32 mouse cellular contexts compared by ENCODE assay signal in genomic region chr9:110748451-110748850, GRCm38 (mm10). TPM values are rescaled to one million over a fixed set of nuclear protein-coding genes. Genes with fewer than 3 reads are reported as not detected.
DNase-seq lines count a peak whose midpoint lies in the region; ATAC-seq lines count a peak whose summit lies in the region.
"Had no signal": no experiment of that assay in that cellular context is flagged by ENCODE, and none has a peak within 500 bp of the region (broad histone marks: within the 10 kb centered on the region; RNA-seq: fewer than 3 reads in every experiment).

No protein-coding gene starts in this region.

- no peaks in the 10 kb centered on the region for H3K36me3 ChIP-seq in embryonic facial prominence, embryonic 10.5 days (replicated peaks)
- H3K36me3 ChIP-seq in kidney, embryonic 15.5 days = no peaks in the 10 kb centered on the region
- H3K36me3 ChIP-seq in forebrain, embryonic 14.5 days (ENCODE audit: control insufficient read depth, insufficient read depth, low read length) = no peaks in the 10 kb centered on the region
- H3K36me3 ChIP-seq: embryonic facial prominence, embryonic 12.5 days; forebrain, embryonic 12.5 days; hindbrain, embryonic 10.5 days; intestine, embryonic 15.5 days; liver, embryonic 12.5 days; midbrain, embryonic 15.5 days; neural tube, embryonic 12.5 days had no signal

- intact Hi-C loops in left cerebral cortex, postnatal 4 days (cut with DNase I) = no loop called here

- ATAC-seq in kidney, embryonic 15.5 days (replicated peaks; ENCODE audit: low FRiP score) = peak; percentile 50; the same call in 1 of the 2 replicates
- ATAC-seq in forebrain, embryonic 14.5 days = no peak
- ATAC-seq: hindbrain, embryonic 16.5 days; intestine, embryonic 15.5 days; liver, embryonic 12.5 days; midbrain, embryonic 15.5 days had no signal

- no peaks in the 10 kb centered on the region for H3K9me3 ChIP-seq in embryonic facial prominence, embryonic 10.5 days
- H3K9me3 ChIP-seq in kidney, embryonic 15.5 days (replicated peaks) = no peaks in the 10 kb centered on the region
- H3K9me3 ChIP-seq in forebrain, embryonic 14.5 days (replicated peaks; ENCODE audit: control insufficient read depth, low read length) = no peaks in the 10 kb centered on the region
- H3K9me3 ChIP-seq: embryonic facial prominence, embryonic 12.5 days; forebrain, embryonic 12.5 days; hindbrain, embryonic 10.5 days; intestine, embryonic 15.5 days; liver, embryonic 12.5 days; megakaryocyte, embryonic 14.5 days; midbrain, embryonic 15.5 days; neural tube, embryonic 12.5 days had no signal

- peaks cover 77% of the 10 kb centered on the region for H3K27me3 ChIP-seq in embryonic facial prominence, embryonic 10.5 days (replicated peaks; ENCODE audit: low read depth, poor library complexity, severe bottlenecking)
- peaks cover 14% of the 10 kb centered on the region for H3K27me3 ChIP-seq in kidney, embryonic 15.5 days
- peaks cover 18% of the 10 kb centered on the region; the same call in 1 of the 2 replicates for H3K27me3 ChIP-seq in forebrain, embryonic 14.5 days (replicated peaks; ENCODE audit: control insufficient read depth, insufficient read depth, low read length)

- no peak overlapping the region for H3K4me2 ChIP-seq in kidney, embryonic 15.5 days
- H3K4me2 ChIP-seq in forebrain, embryonic 14.5 days (ENCODE audit: low read length) = no peak overlapping the region
- H3K4me2 ChIP-seq: embryonic facial prominence, embryonic 12.5 days; forebrain, embryonic 12.5 days; intestine, embryonic 15.5 days; liver, embryonic 12.5 days; midbrain, embryonic 15.5 days; neural tube, embryonic 12.5 days had no signal

- H3K4me3 ChIP-seq in embryonic facial prominence, embryonic 10.5 days = no peak overlapping the region
- H3K4me3 ChIP-seq in kidney, embryonic 15.5 days (replicated peaks) = no peak overlapping the region
- no peak overlapping the region for H3K4me3 ChIP-seq in forebrain, embryonic 14.5 days (ENCODE audit: low read depth, low read length)
- H3K4me3 ChIP-seq: embryonic facial prominence, embryonic 12.5 days; erythroblast, embryonic 14.5 days; forebrain, embryonic 12.5 days; gastrocnemius, adult 2 months; hindbrain, embryonic 10.5 days; intestine, embryonic 15.5 days; liver, embryonic 12.5 days; megakaryocyte, embryonic 14.5 days; midbrain, embryonic 15.5 days; neural tube, embryonic 12.5 days had no signal

- DNase-seq in embryonic facial prominence, embryonic 10.5 days (ENCODE audit: low spot score) = no peak
- peak; percentile 91 for DNase-seq in kidney, adult 11 months
- peak; percentile 78 to 89 for DNase-seq in kidney, postnatal 36 days
- no peak for DNase-seq in adrenal gland, postnatal 4 days (ENCODE audit: low spot score in 2 of 2)
- no peak for DNase-seq in left cerebral cortex, postnatal 4 days
- no peak for DNase-seq in forebrain, embryonic 14.5 days (ENCODE audit: low spot score)
- DNase-seq in layer of hippocampus, postnatal 36 days = no peak
- DNase-seq: adrenal gland, postnatal 14 days; cerebellum, adult 11 months; cerebellum, adult 9-11 months; gastrocnemius, adult 2 months; heart, postnatal 10 days; lung, adult 2 months; retina, postnatal 1 day had no signal

- H3K9ac ChIP-seq in kidney, embryonic 15.5 days = no peak overlapping the region
- no peak overlapping the region for H3K9ac ChIP-seq in forebrain, embryonic 14.5 days (ENCODE audit: low read length)
- H3K9ac ChIP-seq: embryonic facial prominence, embryonic 12.5 days; forebrain, embryonic 12.5 days; intestine, embryonic 15.5 days; liver, embryonic 12.5 days; midbrain, embryonic 15.5 days; neural tube, embryonic 12.5 days had no signal

- WGBS in embryonic facial prominence, embryonic 10.5 days = 73% methylated on average over 2 of the region's 2 CpGs
- WGBS in kidney, embryonic 15.5 days = 64% methylated on average over 2 of the region's 2 CpGs
- 75% methylated on average over 2 of the region's 2 CpGs for WGBS in forebrain, embryonic 14.5 days

- H3K4me1 ChIP-seq in embryonic facial prominence, embryonic 10.5 days = peaks cover 70% of the 10 kb centered on the region
- H3K4me1 ChIP-seq in kidney, embryonic 15.5 days = peaks cover 92% of the 10 kb centered on the region
- no peaks in the 10 kb centered on the region for H3K4me1 ChIP-seq in forebrain, embryonic 14.5 days (ENCODE audit: control insufficient read depth, insufficient read depth, low read length)

- H3K27ac ChIP-seq in embryonic facial prominence, embryonic 10.5 days (replicated peaks) = peak overlapping the region; percentile 7; the same call in 1 of the 2 replicates
- peak overlapping the region; percentile 90 for H3K27ac ChIP-seq in kidney, embryonic 15.5 days
- no peak overlapping the region for H3K27ac ChIP-seq in forebrain, embryonic 14.5 days (ENCODE audit: low read depth, low read length)
- H3K27ac ChIP-seq: embryonic facial prominence, embryonic 12.5 days; forebrain, embryonic 12.5 days; gastrocnemius, adult 2 months; hindbrain, embryonic 10.5 days; intestine, embryonic 15.5 days; liver, embryonic 12.5 days; midbrain, embryonic 15.5 days; neural tube, embryonic 12.5 days had no signal

RNA-seq across cellular contexts. Expression of gene Pth1r, which starts 1.5 kb away (rescaled TPM):
- 39.2 and 46.3 TPM in 2 replicates for polyA plus RNA-seq in embryonic facial prominence, embryonic 10.5 days (2016; fragmentation: Nextera tagmentation; extraction: Ambion mirVana)
- polyA plus RNA-seq in kidney, embryonic 15.5 days (2015; fragmentation: Nextera tagmentation; extraction: Ambion mirVana) = 67.1 and 70.1 TPM in 2 replicates
- total RNA-seq in adrenal gland, postnatal 4 days (2021) = 10 to 100 TPM; 18.0 to 37.9 TPM
- 10 to 100 TPM; 11.2 to 11.6 TPM for total RNA-seq in left cerebral cortex, postnatal 4 days (2021)
- polyA plus RNA-seq in forebrain, embryonic 14.5 days (2014; fragmentation: Nextera tagmentation; extraction: Ambion mirVana) = 4.0 and 4.7 TPM in 2 replicates
- 1 to 10 TPM; 4.3 to 4.8 TPM for total RNA-seq in layer of hippocampus, postnatal 36 days (2021)
- polyA plus RNA-seq: erythroblast, embryonic 14.5 days had no signal

RNA-seq across cellular contexts. Expression of gene Myl3, which starts 6.8 kb away (rescaled TPM):
- 0.86 and 4.4 TPM in 2 replicates for polyA plus RNA-seq in embryonic facial prominence, embryonic 10.5 days (2016; fragmentation: Nextera tagmentation; extraction: Ambion mirVana)
- 1.8 and 3.9 TPM in 2 replicates for polyA plus RNA-seq in kidney, embryonic 15.5 days (2015; fragmentation: Nextera tagmentation; extraction: Ambion mirVana)
- 1 to 10 TPM; 2.9 to 9.8 TPM for total RNA-seq in adrenal gland, postnatal 4 days (2021)
- total RNA-seq in left cerebral cortex, postnatal 4 days (2021) = 1 to 10 TPM in 1 of 2 experiments, under 1 TPM in 1; 0.87 to 1.1 TPM
- 0.33 TPM in 1 of 2 replicates, not detected in the other for polyA plus RNA-seq in forebrain, embryonic 14.5 days (2014; fragmentation: Nextera tagmentation; extraction: Ambion mirVana)
- not detected for total RNA-seq in layer of hippocampus, postnatal 36 days (2021)
- total RNA-seq: left cerebral cortex, adult 18-20 months had no signal
- polyA plus RNA-seq: C2C12; erythroblast, embryonic 14.5 days; hindbrain, embryonic 10.5 days had no signal

RNA-seq across cellular contexts. Expression of gene Prss42, which starts 49.5 kb away (rescaled TPM):
- polyA plus RNA-seq in embryonic facial prominence, embryonic 10.5 days (2016; fragmentation: Nextera tagmentation; extraction: Ambion mirVana) = not detected in 2 replicates
- polyA plus RNA-seq in kidney, embryonic 15.5 days (2015; fragmentation: Nextera tagmentation; extraction: Ambion mirVana) = not detected in 2 replicates
- total RNA-seq in adrenal gland, postnatal 4 days (2021) = not detected
- total RNA-seq in left cerebral cortex, postnatal 4 days (2021) = not detected
- not detected in 2 replicates for polyA plus RNA-seq in forebrain, embryonic 14.5 days (2014; fragmentation: Nextera tagmentation; extraction: Ambion mirVana)
- not detected for total RNA-seq in layer of hippocampus, postnatal 36 days (2021)
- total RNA-seq: adrenal gland, postnatal 14 days; gastrocnemius, adult 2 months; gastrocnemius, postnatal 4 days; heart, postnatal 10 days; layer of hippocampus, adult 8-10 months; left cerebral cortex, adult 18-20 months; left cerebral cortex, postnatal 36 days had no signal
- polyA plus RNA-seq: C2C12; cortical plate, adult 2 months; embryonic facial prominence, embryonic 12.5 days; erythroblast, embryonic 14.5 days; forebrain, embryonic 12.5 days; hindbrain, embryonic 10.5 days; hindbrain, embryonic 16.5 days; intestine, embryonic 15.5 days; liver, embryonic 12.5 days; lung, adult 2 months; midbrain, embryonic 15.5 days; neural tube, embryonic 12.5 days; spleen, adult 2 months had no signal

Comparison
In these comparisons a context has a peak if more than half of its experiments do, and no peak if none do; other contexts are left out.
1. DNase-seq: peak in kidney, adult 11 months (single experiment) and kidney, postnatal 36 days (2 of 2); none in embryonic facial prominence, embryonic 10.5 days (single experiment), adrenal gland, postnatal 4 days (0 of 2), left cerebral cortex, postnatal 4 days (single experiment), forebrain, embryonic 14.5 days (single experiment) and layer of hippocampus, postnatal 36 days (0 of 2).